22 mouse cellular contexts compared by ENCODE assay signal in genomic region chr2:128612275-128612674, GRCm38 (mm10). TPM values are rescaled to one million over a fixed set of nuclear protein-coding genes. Genes with fewer than 3 reads are reported as not detected.
A peak's percentile ranks its signal among the peaks of the same experiment; 100 is the strongest.
DNase-seq lines count a peak whose midpoint lies in the region; ATAC-seq lines count a peak whose summit lies in the region.
"Had no signal": no experiment of that assay in that cellular context is flagged by ENCODE, and none has a peak within 500 bp of the region (broad histone marks: within the 10 kb centered on the region; RNA-seq: fewer than 3 reads in every experiment).

No protein-coding gene starts in this region.

- no peak for ATAC-seq in midbrain, embryonic 11.5 days (ENCODE audit: low FRiP score)
- peak; percentile 79 for ATAC-seq in liver, embryonic 11.5 days (replicated peaks; ENCODE audit: low FRiP score)
- no peak for ATAC-seq in erythroblast, adult 5-6 weeks (replicated peaks; ENCODE audit: low FRiP score, poor library complexity, severe bottlenecking)
- ATAC-seq: midbrain, embryonic 15.5 days had no signal

- H3K4me3 ChIP-seq in midbrain, embryonic 11.5 days (ENCODE audit: low read depth, low read length), result no peak overlapping the region
- H3K4me3 ChIP-seq in midbrain, embryonic 10.5 days, result no peak overlapping the region
- no peak overlapping the region for H3K4me3 ChIP-seq in liver, embryonic 11.5 days (ENCODE audit: low read depth, low read length)
- H3K4me3 ChIP-seq: hindbrain, embryonic 15.5 days; layer of hippocampus, adult 2 months; midbrain, embryonic 15.5 days had no signal

- no peaks in the 10 kb centered on the region for H3K27me3 ChIP-seq in midbrain, embryonic 11.5 days (ENCODE audit: control insufficient read depth, insufficient read depth, low read length)
- H3K27me3 ChIP-seq in midbrain, embryonic 10.5 days (ENCODE audit: low read depth, poor library complexity, severe bottlenecking), result no peaks in the 10 kb centered on the region
- H3K27me3 ChIP-seq in liver, embryonic 11.5 days (replicated peaks; ENCODE audit: control insufficient read depth, insufficient read depth, low read length), result no peaks in the 10 kb centered on the region
- H3K27me3 ChIP-seq: hindbrain, embryonic 15.5 days; midbrain, embryonic 15.5 days had no signal

- 94% methylated on average over 7 of the region's 7 CpGs for WGBS in midbrain, embryonic 11.5 days
- 93% methylated on average over 7 of the region's 7 CpGs for WGBS in midbrain, embryonic 10.5 days
- 73% methylated on average over 7 of the region's 7 CpGs for WGBS in liver, embryonic 11.5 days

- no peak overlapping the region for H3K9ac ChIP-seq in midbrain, embryonic 11.5 days (ENCODE audit: low read length)
- H3K9ac ChIP-seq in liver, embryonic 11.5 days (ENCODE audit: low read depth, low read length), result no peak overlapping the region
- H3K9ac ChIP-seq: hindbrain, embryonic 15.5 days; midbrain, embryonic 15.5 days had no signal

- H3K27ac ChIP-seq in midbrain, embryonic 11.5 days (ENCODE audit: low read depth, low read length), result no peak overlapping the region
- no peak overlapping the region for H3K27ac ChIP-seq in midbrain, embryonic 10.5 days (replicated peaks)
- H3K27ac ChIP-seq in liver, embryonic 11.5 days (ENCODE audit: low read depth, low read length), result no peak overlapping the region; the same call in 1 of the 2 replicates
- H3K27ac ChIP-seq: hindbrain, embryonic 15.5 days; layer of hippocampus, adult 2 months; macrophage; midbrain, embryonic 15.5 days had no signal

- no peaks in the 10 kb centered on the region for H3K4me1 ChIP-seq in midbrain, embryonic 11.5 days (ENCODE audit: control insufficient read depth, insufficient read depth, low read length)
- H3K4me1 ChIP-seq in midbrain, embryonic 10.5 days, result no peaks in the 10 kb centered on the region
- H3K4me1 ChIP-seq in liver, embryonic 11.5 days (replicated peaks; ENCODE audit: control insufficient read depth, insufficient read depth, low read length), result no peaks in the 10 kb centered on the region
- H3K4me1 ChIP-seq: hindbrain, embryonic 15.5 days; midbrain, embryonic 15.5 days had no signal

- intact Hi-C loops in left cerebral cortex, postnatal 25 days (cut with DNase I), result no loop called here

- H3K36me3 ChIP-seq in midbrain, embryonic 11.5 days (ENCODE audit: control insufficient read depth, insufficient read depth, low read length), result peaks cover 21% of the 10 kb centered on the region
- H3K36me3 ChIP-seq in midbrain, embryonic 10.5 days, result peaks cover 83% of the 10 kb centered on the region
- H3K36me3 ChIP-seq in liver, embryonic 11.5 days (ENCODE audit: control insufficient read depth, insufficient read depth, low read length), result peaks cover 35% of the 10 kb centered on the region

- H3K9me3 ChIP-seq in midbrain, embryonic 11.5 days (ENCODE audit: control insufficient read depth, low read length), result no peaks in the 10 kb centered on the region
- no peaks in the 10 kb centered on the region for H3K9me3 ChIP-seq in midbrain, embryonic 10.5 days (replicated peaks)
- no peaks in the 10 kb centered on the region for H3K9me3 ChIP-seq in liver, embryonic 11.5 days (ENCODE audit: control insufficient read depth, low read length)
- H3K9me3 ChIP-seq: hindbrain, embryonic 15.5 days; midbrain, embryonic 15.5 days had no signal

- no peak overlapping the region for H3K4me2 ChIP-seq in midbrain, embryonic 11.5 days
- no peak overlapping the region for H3K4me2 ChIP-seq in liver, embryonic 11.5 days
- H3K4me2 ChIP-seq: hindbrain, embryonic 15.5 days; midbrain, embryonic 15.5 days had no signal

- DNase-seq in midbrain, embryonic 11.5 days (ENCODE audit: low spot score, missing footprints), result peak; percentile 53
- no peak for DNase-seq in midbrain, embryonic 10.5 days (ENCODE audit: low spot score)
- DNase-seq in brain, adult 2 months (ENCODE audit: low read depth, low spot score), result peak; percentile 19
- peak; percentile 30 for DNase-seq in liver, embryonic 11.5 days (ENCODE audit: low spot score)
- peak; percentile 73 for DNase-seq in yolk sac, embryonic 10.5 days (ENCODE audit: low spot score)
- no peak for DNase-seq in layer of hippocampus, adult 9-11 months
- no peak for DNase-seq in left cerebral cortex, postnatal 25 days (ENCODE audit: low spot score in 2 of 2)
- DNase-seq: cerebellum, adult 2 months; heart, postnatal 10 days; right cerebral cortex, adult 18-20 months; thymus, postnatal 36 days had no signal

RNA-seq across cellular contexts. Expression of gene Spdye4c, which starts 21.3 kb away (rescaled TPM):
- polyA plus RNA-seq in midbrain, embryonic 11.5 days (2014; fragmentation: Nextera tagmentation; extraction: Ambion mirVana), result not detected in 2 replicates
- not detected in 2 replicates for polyA plus RNA-seq in midbrain, embryonic 10.5 days (2016; fragmentation: Nextera tagmentation; extraction: Ambion mirVana)
- polyA plus RNA-seq in liver, embryonic 11.5 days (2014; fragmentation: Nextera tagmentation; extraction: Ambion mirVana), result not detected in 2 replicates
- not detected in 2 replicates for total RNA-seq in erythroblast, adult 5-6 weeks (2015; ENCODE audit: low replicate concordance)
- total RNA-seq in erythroblast, adult 5-6 weeks (2017; ENCODE audit: low replicate concordance), result not detected in 2 replicates
- not detected for total RNA-seq in left cerebral cortex, postnatal 25 days (2021)
- total RNA-seq: heart, adult 8-10 months; heart, postnatal 10 days; layer of hippocampus, adult 2 months; left cerebral cortex, adult 8-10 months had no signal
- polyA plus RNA-seq: cerebellum, adult 2 months; embryonic facial prominence, embryonic 14.5 days; forebrain, embryonic 11.5 days; hindbrain, embryonic 15.5 days; limb, embryonic 14.5 days; macrophage; midbrain, embryonic 15.5 days; spleen, adult 2 months had no signal

Comparison
In these comparisons a context has a peak if more than half of its experiments do, and no peak if none do; other contexts are left out.
1. DNase-seq: peak in midbrain, embryonic 11.5 days (single experiment), brain, adult 2 months (single experiment), liver, embryonic 11.5 days (single experiment) and yolk sac, embryonic 10.5 days (single experiment); none in midbrain, embryonic 10.5 days (single experiment), layer of hippocampus, adult 9-11 months (single experiment) and left cerebral cortex, postnatal 25 days (0 of 2).